In genomic region chr8:84742171-84743053, GRCm38 (mm10) we compare ENCODE assay signal across 8 mouse cellular contexts. TPM values are rescaled to one million over a fixed set of nuclear protein-coding genes. Genes with fewer than 3 reads are reported as not detected.
DNase-seq lines count a peak whose midpoint lies in the region; ATAC-seq and TF ChIP-seq lines count a peak whose summit lies in the region.

No protein-coding gene starts in this region.

- 0 out of 2 replicates have a peak, but pooled peaks cover 3% of the 10 kb centered on the region for H3K36me3 ChIP-seq in embryonic facial prominence, embryonic 15.5 days
- no peaks in the 10 kb centered on the region for H3K36me3 ChIP-seq in heart, embryonic 14.5 days (ENCODE audit: control insufficient read depth, insufficient read depth, low read length)
- no peaks in the 10 kb centered on the region for H3K36me3 ChIP-seq in liver, embryonic 11.5 days (ENCODE audit: control insufficient read depth, insufficient read depth, low read length)

- no peaks in the 10 kb centered on the region for H3K27me3 ChIP-seq in embryonic facial prominence, embryonic 15.5 days
- no peaks in the 10 kb centered on the region; the same call in 1 of the 2 replicates for H3K27me3 ChIP-seq in heart, embryonic 14.5 days (ENCODE audit: control insufficient read depth, insufficient read depth, low read length)
- H3K27me3 ChIP-seq in liver, embryonic 11.5 days (replicated peaks; ENCODE audit: control insufficient read depth, insufficient read depth, low read length), result peaks cover 73% of the 10 kb centered on the region

- H3K4me1 ChIP-seq in embryonic facial prominence, embryonic 15.5 days, result peaks cover 94% of the 10 kb centered on the region
- peaks cover 75 to 85% of the 10 kb centered on the region in 2 experiments for H3K4me1 ChIP-seq in heart, embryonic 14.5 days (ENCODE audit: control insufficient read depth in 2 of 2, insufficient read depth in 2 of 2, low read length in 2 of 2)
- H3K4me1 ChIP-seq in liver, embryonic 11.5 days (replicated peaks; ENCODE audit: control insufficient read depth, insufficient read depth, low read length), result peaks cover 51% of the 10 kb centered on the region

- ATAC-seq in embryonic facial prominence, embryonic 15.5 days (ENCODE audit: insufficient number of reproducible peaks, low FRiP score, low TSS enrichment, low read depth), result peak; percentile 88
- peak; percentile 36 for ATAC-seq in heart, embryonic 14.5 days (ENCODE audit: insufficient number of reproducible peaks, insufficient read depth, low FRiP score, low read depth)
- 0 out of 2 replicates have a peak, but pooled peaks have one; percentile 10 for ATAC-seq in liver, embryonic 11.5 days (replicated peaks; ENCODE audit: low FRiP score)
- no peak for ATAC-seq in monocyte, adult 5-6 weeks (replicated peaks; ENCODE audit: insufficient number of reproducible peaks, low FRiP score, low TSS enrichment, poor library complexity, severe bottlenecking)

- no peak overlapping the region for H3K9ac ChIP-seq in embryonic facial prominence, embryonic 15.5 days
- peak overlapping the region; percentile 66 for H3K9ac ChIP-seq in heart, embryonic 14.5 days (ENCODE audit: low read length)
- peak overlapping the region; percentile 6; the same call in 1 of the 2 replicates for H3K9ac ChIP-seq in liver, embryonic 11.5 days (ENCODE audit: low read depth, low read length)

- 8% methylated on average over 32 of the region's 32 CpGs for WGBS in embryonic facial prominence, embryonic 15.5 days
- WGBS in heart, embryonic 14.5 days, result 15% methylated on average over 32 of the region's 32 CpGs
- WGBS in liver, embryonic 11.5 days, result 34% methylated on average over 32 of the region's 32 CpGs

- H3K4me3 ChIP-seq in layer of hippocampus, adult 2 months, result peak overlapping the region; percentile 4; the same call in 1 of the 2 replicates
- peak overlapping the region; percentile 10 for H3K4me3 ChIP-seq in embryonic facial prominence, embryonic 15.5 days (replicated peaks)
- peak overlapping the region; percentile 24 to 28 for H3K4me3 ChIP-seq in heart, embryonic 14.5 days (ENCODE audit: control insufficient read depth in 1 of 2, insufficient read depth in 1 of 2, low read depth in 1 of 2, low read length in 2 of 2)
- peak overlapping the region; percentile 15; the same call in 1 of the 2 replicates for H3K4me3 ChIP-seq in liver, embryonic 11.5 days (ENCODE audit: low read depth, low read length)

- H3K4me2 ChIP-seq in embryonic facial prominence, embryonic 15.5 days (replicated peaks), result peak overlapping the region; percentile 36
- peak overlapping the region; percentile 62 for H3K4me2 ChIP-seq in heart, embryonic 14.5 days (ENCODE audit: low read length)
- peak overlapping the region; percentile 46 for H3K4me2 ChIP-seq in liver, embryonic 11.5 days

- no peak for TF ChIP-seq CTCF in layer of hippocampus, adult 2 months (conservative IDR thresholded peaks at IDR 0.05)

- H3K27ac ChIP-seq in layer of hippocampus, adult 2 months, result peak overlapping the region; percentile 84
- H3K27ac ChIP-seq in embryonic facial prominence, embryonic 15.5 days (replicated peaks), result peak overlapping the region; percentile 95
- H3K27ac ChIP-seq in heart, embryonic 14.5 days (replicated peaks in 1 of 2; ENCODE audit: control insufficient read depth in 1 of 2, insufficient read depth in 1 of 2, low read depth in 2 of 2, low read length in 2 of 2), result peak overlapping the region; percentile 89 to 90
- H3K27ac ChIP-seq in liver, embryonic 11.5 days (ENCODE audit: low read depth, low read length), result peak overlapping the region; percentile 9

- no peak for DNase-seq in layer of hippocampus, adult 2 months (ENCODE audit: low spot score in 2 of 2)
- DNase-seq in layer of hippocampus, postnatal 25 days (ENCODE audit: extremely low spot score in 1 of 2, low spot score in 1 of 2), result no peak
- no peak for DNase-seq in liver, embryonic 11.5 days (ENCODE audit: low spot score)
- DNase-seq in ovary, postnatal 36 days (ENCODE audit: low spot score), result peak; percentile 48
- DNase-seq in left cerebral cortex, adult 11 months (ENCODE audit: low spot score), result no peak

- H3K9me3 ChIP-seq in embryonic facial prominence, embryonic 15.5 days (replicated peaks), result no peaks in the 10 kb centered on the region
- no peaks in the 10 kb centered on the region for H3K9me3 ChIP-seq in heart, embryonic 14.5 days (ENCODE audit: control insufficient read depth, low read length)
- no peaks in the 10 kb centered on the region for H3K9me3 ChIP-seq in liver, embryonic 11.5 days (ENCODE audit: control insufficient read depth, low read length)

RNA-seq across cellular contexts. Expression of gene G430095P16Rik, which starts 19.6 kb away (rescaled TPM):
- total RNA-seq in layer of hippocampus, adult 2 months (2021), result under 1 TPM in 1 of 2 experiments, not detected in 1; 0.54 TPM
- not detected for total RNA-seq in layer of hippocampus, postnatal 25 days (2021)
- 4.2 and 4.9 TPM in 2 replicates for polyA plus RNA-seq in embryonic facial prominence, embryonic 15.5 days (2015; fragmentation: Nextera tagmentation; extraction: Ambion mirVana)
- 5.2 and 5.9 TPM in 2 replicates for polyA plus RNA-seq in heart, embryonic 14.5 days (2014; fragmentation: Nextera tagmentation; extraction: Ambion mirVana)
- 11.8 and 12.3 TPM in 2 replicates for polyA plus RNA-seq in liver, embryonic 11.5 days (2014; fragmentation: Nextera tagmentation; extraction: Ambion mirVana)
- 6.4 to 8.9 TPM (median 8.2 TPM) in 3 replicates for total RNA-seq in monocyte, adult 5-6 weeks (2017)

RNA-seq across cellular contexts. Expression of gene Lyl1, which starts 41.2 kb away (rescaled TPM):
- total RNA-seq in layer of hippocampus, adult 2 months (2021), result 1 to 10 TPM; 2.3 to 2.6 TPM
- total RNA-seq in layer of hippocampus, postnatal 25 days (2021), result 1 to 10 TPM; 2.1 to 2.8 TPM
- polyA plus RNA-seq in embryonic facial prominence, embryonic 15.5 days (2015; fragmentation: Nextera tagmentation; extraction: Ambion mirVana), result 5.8 and 6.0 TPM in 2 replicates
- polyA plus RNA-seq in heart, embryonic 14.5 days (2014; fragmentation: Nextera tagmentation; extraction: Ambion mirVana), result 12.1 and 13.7 TPM in 2 replicates
- 67.9 and 68.6 TPM in 2 replicates for polyA plus RNA-seq in liver, embryonic 11.5 days (2014; fragmentation: Nextera tagmentation; extraction: Ambion mirVana)
- total RNA-seq in monocyte, adult 5-6 weeks (2017), result 41.7 to 46.2 TPM (median 45.0 TPM) in 3 replicates

RNA-seq across cellular contexts. Expression of gene Nacc1, which starts 54.8 kb away (rescaled TPM):
- total RNA-seq in layer of hippocampus, adult 2 months (2021), result 10 to 100 TPM; 91.8 to 93.9 TPM
- 10 to 100 TPM; 88.9 to 91.0 TPM for total RNA-seq in layer of hippocampus, postnatal 25 days (2021)
- polyA plus RNA-seq in embryonic facial prominence, embryonic 15.5 days (2015; fragmentation: Nextera tagmentation; extraction: Ambion mirVana), result 16.7 and 16.9 TPM in 2 replicates
- polyA plus RNA-seq in heart, embryonic 14.5 days (2014; fragmentation: Nextera tagmentation; extraction: Ambion mirVana), result 15.1 and 17.4 TPM in 2 replicates
- 23.0 and 25.2 TPM in 2 replicates for polyA plus RNA-seq in liver, embryonic 11.5 days (2014; fragmentation: Nextera tagmentation; extraction: Ambion mirVana)
- total RNA-seq in monocyte, adult 5-6 weeks (2017), result 29.0 to 50.5 TPM (median 36.3 TPM) in 3 replicates

RNA-seq across cellular contexts. Expression of gene Trmt1, which starts 56.3 kb away (rescaled TPM):
- 100 to 1,000 TPM; 109 to 113 TPM for total RNA-seq in layer of hippocampus, adult 2 months (2021)
- 100 to 1,000 TPM in 1 of 2 experiments, 10 to 100 TPM in 1; 83.4 to 101 TPM for total RNA-seq in layer of hippocampus, postnatal 25 days (2021)
- 69.1 and 78.2 TPM in 2 replicates for polyA plus RNA-seq in embryonic facial prominence, embryonic 15.5 days (2015; fragmentation: Nextera tagmentation; extraction: Ambion mirVana)
- 46.1 and 50.0 TPM in 2 replicates for polyA plus RNA-seq in heart, embryonic 14.5 days (2014; fragmentation: Nextera tagmentation; extraction: Ambion mirVana)
- polyA plus RNA-seq in liver, embryonic 11.5 days (2014; fragmentation: Nextera tagmentation; extraction: Ambion mirVana), result 94.1 and 95.6 TPM in 2 replicates
- 40.1 to 46.6 TPM (median 44.7 TPM) in 3 replicates for total RNA-seq in monocyte, adult 5-6 weeks (2017)

RNA-seq across cellular contexts. Expression of gene Nfix, which starts 57.7 kb away (rescaled TPM):
- total RNA-seq in layer of hippocampus, adult 2 months (2021), result 100 to 1,000 TPM; 408 to 482 TPM
- total RNA-seq in layer of hippocampus, postnatal 25 days (2021), result 100 to 1,000 TPM; 406 to 477 TPM
- 61.4 and 62.0 TPM in 2 replicates for polyA plus RNA-seq in embryonic facial prominence, embryonic 15.5 days (2015; fragmentation: Nextera tagmentation; extraction: Ambion mirVana)
- 16.3 and 16.8 TPM in 2 replicates for polyA plus RNA-seq in heart, embryonic 14.5 days (2014; fragmentation: Nextera tagmentation; extraction: Ambion mirVana)
- polyA plus RNA-seq in liver, embryonic 11.5 days (2014; fragmentation: Nextera tagmentation; extraction: Ambion mirVana), result 5.0 and 7.1 TPM in 2 replicates
- 8.1 to 16.7 TPM (median 9.9 TPM) in 3 replicates for total RNA-seq in monocyte, adult 5-6 weeks (2017)

Comparison
In these comparisons a context has a peak if more than half of its experiments do, and no peak if none do; other contexts are left out.
1. H3K27ac ChIP-seq: peak in every context shown above with its lines; median percentile 95 in embryonic facial prominence, embryonic 15.5 days; 90 in heart, embryonic 14.5 days; 84 in layer of hippocampus, adult 2 months; 9 in liver, embryonic 11.5 days.
2. RNA of gene Lyl1, which starts 41.2 kb away (total RNA-seq): 41.7 to 46.2 TPM in monocyte, adult 5-6 weeks; 2.1 to 2.8 TPM in layer of hippocampus, postnatal 25 days and 2.3 to 2.6 TPM in layer of hippocampus, adult 2 months; every median in the first group is over 10 times any median in the second.
3. Peak in every context shown above with its lines, with median percentiles within 50 percentile points of each other: H3K4me3 ChIP-seq and H3K4me2 ChIP-seq.